Mouse (Mus musculus) gonadal fat pad, adult 2 months (tissue): Measurements from ENCODE around the gene Ercc8. TPM values are rescaled to one million over a fixed set of nuclear protein-coding genes. Genes with fewer than 3 reads are reported as not detected.

Source experiments
- DNase-seq: peaks from one replicate; pipeline ENCODE4 v3.0.0-alpha.2; 2012; ENCODE audit warnings: low read depth
- polyA plus RNA-seq: library from polyadenylated mRNA; depleted of rRNA; stranded (reverse); fragments of >200 nt; gene quantifications from 2 replicates; pipeline ENCODE4 v1.2.3, GENCODE M21; 2012; rRNA removed

Ercc8 gene
- polyA plus RNA-seq, 1 experiment, result 5.8 TPM

GRCm38 (mm10) chr13:108219773-108220172, 61.2 kb downstream of the Ercc8 start:
- DNase-seq, result no peak

- DNase-seq, result no peak
Observed at GRCm38 (mm10) chr13:108229191-108229590, 70.7 kb downstream of the Ercc8 start.

- DNase-seq, result no peak
Observed at GRCm38 (mm10) chr13:108229634-108230330, 71.3 kb downstream of the Ercc8 start.

- no peak for DNase-seq
Observed at GRCm38 (mm10) chr13:108240012-108240411, 81.5 kb downstream of the Ercc8 start.

- DNase-seq, result no peak
Observed at GRCm38 (mm10) chr13:108241715-108242114, 83.2 kb downstream of the Ercc8 start.

Other genes starting within 250 kb of the Ercc8 start
- 8.1 and 10.9 TPM in 2 replicates for gene Smim15, start 114.3 kb upstream of the Ercc8 start, polyA plus RNA-seq
- 4.8 and 11.2 TPM in 2 replicates for gene Ndufaf2, start 108 bp upstream of the Ercc8 start, polyA plus RNA-seq
- gene Elovl7, start 55.7 kb downstream of the Ercc8 start, polyA plus RNA-seq, result 0.93 and 1.7 TPM in 2 replicates
- gene Depdc1b, start 157.6 kb downstream of the Ercc8 start, polyA plus RNA-seq, result 0.16 and 0.19 TPM in 2 replicates